Mouse (Mus musculus) gastrocnemius, postnatal 14 days (tissue): ENCODE measurements around the gene Opn3. TPM values are rescaled to one million over a fixed set of nuclear protein-coding genes. Genes with fewer than 3 reads are reported as not detected.
A peak's percentile ranks its signal among the peaks of the same experiment; 100 is the strongest.

ENCODE experiments used
- DNase-seq: peaks from one replicate; pipeline ENCODE4 v3.0.0; 2021; ENCODE audit warnings: mixed read lengths
- intact Hi-C: fragments of 180-260 bp; cut with DNase I; formaldehyde crosslinking; loops from one replicate; pipeline ENCODE4 v1.15.1; 2025; ENCODE audit warnings: low total_unique reads
- total RNA-seq, 2 experiments: library from RNA; stranded (reverse); gene quantifications; 2 replicates each; pipeline ENCODE4 v1.2.3; 2021

Opn3 gene
- total RNA-seq, 2 experiments from 2014 or later, result 6.8 to 8.5 TPM

- intact Hi-C loops, result no loop called here
- DNase-seq, result no peak
Observed at GRCm38 (mm10) chr1:175669456-175669855, 23.1 kb downstream of the Opn3 start.

DNA sequence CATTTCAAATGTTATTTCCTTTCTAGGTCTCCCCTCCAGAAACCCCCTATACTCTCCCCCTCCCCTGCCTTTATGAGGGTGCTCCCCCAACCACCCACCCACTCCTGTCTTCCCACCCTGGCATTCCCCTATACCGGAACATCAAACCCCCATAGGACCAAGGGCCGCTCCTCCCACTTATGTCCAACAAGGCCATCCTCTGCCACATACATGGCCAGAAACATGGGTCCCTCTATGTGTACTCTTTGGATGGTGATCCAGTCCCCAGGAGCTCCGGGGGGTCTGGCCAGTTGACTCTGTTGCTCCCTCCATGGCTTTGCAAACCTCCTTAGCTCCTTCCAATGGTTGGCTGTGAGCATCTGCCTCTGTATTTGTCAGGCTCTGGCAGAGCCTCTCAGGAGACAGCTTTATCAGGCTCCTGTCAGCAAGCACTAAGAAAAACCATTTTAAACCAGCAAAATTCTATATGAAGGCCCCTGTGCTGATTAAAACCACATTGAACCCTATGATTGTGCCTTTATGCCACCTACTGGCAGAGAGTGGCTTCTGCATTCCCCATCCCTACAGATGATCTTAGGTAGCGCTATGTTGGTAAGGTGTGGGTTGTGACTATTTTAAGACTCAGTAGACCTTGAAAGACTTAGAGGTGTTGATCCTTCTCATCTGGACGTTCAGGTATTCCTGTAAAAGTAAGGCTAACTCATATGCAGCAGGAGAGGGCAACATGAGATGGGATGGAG is 23.7 kb downstream of the Opn3 start:
- DNase-seq, result no peak
- intact Hi-C loops, result no loop called here

GRCm38 (mm10) chr1:175659900-175660299 is 32.7 kb downstream of the Opn3 start:
- no peak for DNase-seq
- intact Hi-C loops, result no loop called here

DNA sequence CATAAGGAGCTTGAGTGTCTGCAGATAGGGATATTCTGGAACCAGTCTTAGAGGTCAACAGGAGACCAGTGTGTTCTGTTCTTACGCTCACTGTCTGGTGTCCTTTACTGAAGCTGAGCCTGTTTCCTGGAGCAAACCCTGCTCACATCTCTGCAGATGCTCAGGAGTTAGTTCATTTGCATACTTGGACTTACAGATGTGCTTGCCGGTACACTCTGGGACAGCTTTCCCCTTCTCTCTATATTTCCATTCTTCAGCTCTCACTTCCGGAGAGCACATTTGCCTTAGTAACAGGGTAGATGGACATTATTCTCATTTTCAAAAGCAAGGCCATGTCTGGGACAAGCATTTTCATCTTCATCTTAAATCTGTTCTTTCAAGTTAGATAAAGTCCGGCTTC is 44.0 kb downstream of the Opn3 start:
- intact Hi-C loops, result no loop called here
- DNase-seq, result no peak

DNA sequence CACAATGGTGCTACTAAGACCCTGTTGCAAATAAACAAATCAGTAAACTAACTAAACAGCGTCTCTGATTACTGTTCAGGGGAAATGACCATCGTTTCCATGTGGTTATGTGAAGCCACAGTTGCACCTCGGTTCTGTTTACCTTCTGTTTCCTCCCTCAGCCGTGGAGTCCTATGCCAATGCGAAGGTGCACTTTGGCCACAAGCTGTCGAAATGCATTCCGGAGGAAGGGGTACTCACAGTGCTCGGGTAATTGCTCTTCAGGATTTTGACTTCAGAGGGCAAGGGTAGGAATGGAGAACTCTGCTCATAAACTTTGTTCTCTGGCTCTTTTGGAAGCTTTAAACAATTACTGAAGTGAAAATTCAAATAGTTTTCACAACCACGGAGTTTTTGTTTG is 45.6 kb downstream of the Opn3 start:
- intact Hi-C loops, result no loop called here

GRCm38 (mm10) chr1:175643496-175644265 is 48.9 kb downstream of the Opn3 start:
- DNase-seq, result no peak
- intact Hi-C loops, result no loop called here

More for the DNA sequence above, 45.6 kb downstream of the Opn3 start:
- DNase-seq, result no peak

- intact Hi-C loops, result no loop called here
Observed at GRCm38 (mm10) chr1:175640435-175641150, 52.0 kb downstream of the Opn3 start.

DNA sequence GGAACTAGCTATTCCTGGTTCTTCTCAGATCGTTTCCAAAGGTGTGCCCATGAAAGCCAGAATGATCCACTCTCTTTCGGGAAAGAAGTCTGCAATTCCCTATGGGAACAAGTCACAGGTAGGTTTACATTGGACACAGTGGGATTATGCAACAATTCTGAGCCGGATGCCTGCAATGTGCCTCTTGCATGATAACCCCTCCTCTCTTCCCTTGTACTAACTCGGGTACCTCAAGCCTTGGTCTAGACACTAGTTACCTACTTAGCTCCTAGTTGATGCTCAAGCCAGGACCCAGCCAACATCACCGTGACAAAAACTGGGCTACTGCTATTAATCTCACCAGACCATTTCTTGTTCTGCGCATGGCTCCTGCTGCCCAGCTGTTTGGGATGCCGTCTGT is 53.5 kb downstream of the Opn3 start:
- intact Hi-C loops, result loop anchor here (10.0 kb wide), 1 partner anchor 276 kb away; no protein-coding TSS in a partner anchor
- DNase-seq, result no peak

More at GRCm38 (mm10) chr1:175640435-175641150, 52.0 kb downstream of the Opn3 start:
- DNase-seq, result no peak

DNA sequence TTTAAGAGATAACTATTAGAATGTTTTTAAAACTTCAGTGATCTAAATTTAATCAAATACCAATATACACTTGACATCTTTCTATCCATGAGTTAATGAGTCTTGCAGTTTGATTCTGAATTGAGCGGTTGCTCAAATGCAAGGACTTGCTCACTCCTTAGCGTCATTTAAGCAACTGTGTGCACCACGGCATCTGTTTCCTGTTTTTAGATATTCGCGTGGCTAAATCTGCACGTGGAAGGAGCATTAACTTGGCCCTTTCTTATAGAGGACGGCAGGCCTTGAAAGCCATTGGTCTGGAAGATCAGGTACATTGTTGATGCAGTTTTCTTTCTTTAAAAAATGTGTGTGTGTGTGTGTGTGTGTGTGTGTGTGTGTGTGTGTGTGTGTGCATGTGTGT is 54.9 kb downstream of the Opn3 start:
- no peak for DNase-seq
- intact Hi-C loops, result loop anchor here (10.0 kb wide), 1 partner anchor 277 kb away; no protein-coding TSS in a partner anchor

- intact Hi-C loops, result loop anchor here (10.0 kb wide), 1 partner anchor 282 kb away; no protein-coding TSS in a partner anchor
- no peak for DNase-seq
Observed at GRCm38 (mm10) chr1:175632470-175632869, 60.1 kb downstream of the Opn3 start.

DNA sequence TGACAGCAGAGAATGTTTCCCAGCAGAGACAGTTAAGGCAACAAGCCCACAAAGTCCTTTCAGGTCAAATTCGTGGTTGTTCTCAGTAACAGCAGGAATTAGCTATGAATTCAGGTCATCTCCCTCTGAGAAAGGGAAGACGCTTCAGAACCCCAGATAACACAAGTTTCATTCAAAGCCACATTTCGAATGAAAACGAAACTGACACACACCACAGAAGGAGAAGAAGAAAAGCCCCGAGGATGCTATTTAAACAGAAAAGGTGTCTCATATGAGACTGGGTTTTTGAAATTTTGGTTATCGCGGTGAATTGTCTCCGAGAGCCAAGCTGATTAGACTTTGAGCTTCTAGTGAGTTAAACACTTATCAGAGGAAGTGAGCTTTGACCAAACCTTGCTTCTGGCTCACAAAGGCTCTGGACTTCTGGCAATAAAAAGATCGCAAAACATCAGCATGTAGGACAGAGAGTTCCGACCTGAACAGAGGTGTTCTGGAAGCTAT is 60.8 kb downstream of the Opn3 start:
- no peak for DNase-seq
- intact Hi-C loops, result loop anchor here (10.0 kb wide), 1 partner anchor 283 kb away; no protein-coding TSS in a partner anchor

GRCm38 (mm10) chr1:175631080-175631479 is 61.5 kb downstream of the Opn3 start:
- intact Hi-C loops, result loop anchor here (10.0 kb wide), 1 partner anchor 284 kb away; no protein-coding TSS in a partner anchor
- no peak for DNase-seq

DNA sequence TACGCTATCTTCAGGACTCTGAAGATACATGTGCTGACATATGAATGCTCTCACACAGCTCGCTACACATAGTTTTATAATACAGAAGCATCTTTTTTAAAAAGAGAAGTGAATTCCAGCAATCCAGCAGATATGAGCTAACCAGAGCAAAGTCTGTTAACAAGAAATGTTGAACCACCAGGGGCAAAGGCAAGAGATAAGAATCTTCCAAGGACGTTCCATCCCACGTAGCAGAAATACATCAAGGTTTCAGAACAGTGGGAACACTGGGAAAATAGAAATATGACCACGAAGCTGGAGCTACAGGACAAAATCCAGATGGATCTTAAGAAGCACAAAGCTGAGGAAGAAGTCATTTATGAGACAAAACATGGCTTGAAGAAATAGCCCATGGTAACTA is 62.2 kb downstream of the Opn3 start:
- no peak for DNase-seq
- intact Hi-C loops, result loop anchor here (10.0 kb wide), 1 partner anchor 284 kb away; no protein-coding TSS in a partner anchor

DNA sequence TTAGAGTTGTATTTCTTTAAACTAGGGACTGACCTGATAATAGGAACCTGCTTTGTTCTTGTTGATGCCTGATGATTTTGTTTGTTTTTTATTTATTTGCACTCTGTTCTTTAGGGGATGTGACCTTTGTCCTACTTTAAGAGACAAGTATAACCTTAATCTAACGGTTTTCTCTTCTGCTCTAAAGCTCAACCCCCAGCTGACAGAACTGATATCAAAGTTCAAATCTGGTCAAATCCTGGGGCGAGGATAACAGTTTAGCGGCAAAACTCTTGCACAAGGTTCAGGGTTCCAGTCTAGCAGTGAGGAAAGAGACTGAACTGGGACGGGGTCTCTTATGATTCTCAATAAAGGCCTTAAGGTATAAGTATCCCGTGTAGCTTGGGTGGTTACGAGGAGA is 63.3 kb downstream of the Opn3 start:
- intact Hi-C loops, result loop anchor here (5.0 kb wide), 1 partner anchor 63 kb away; the partner anchor contains the start of genes Chml and Opn3
- no peak for DNase-seq

- intact Hi-C loops, result loop anchor here (5.0 kb wide), 1 partner anchor 66 kb away; the partner anchor contains the start of genes Chml and Opn3
- no peak for DNase-seq
Observed at GRCm38 (mm10) chr1:175625990-175626692, 66.4 kb downstream of the Opn3 start.

DNA sequence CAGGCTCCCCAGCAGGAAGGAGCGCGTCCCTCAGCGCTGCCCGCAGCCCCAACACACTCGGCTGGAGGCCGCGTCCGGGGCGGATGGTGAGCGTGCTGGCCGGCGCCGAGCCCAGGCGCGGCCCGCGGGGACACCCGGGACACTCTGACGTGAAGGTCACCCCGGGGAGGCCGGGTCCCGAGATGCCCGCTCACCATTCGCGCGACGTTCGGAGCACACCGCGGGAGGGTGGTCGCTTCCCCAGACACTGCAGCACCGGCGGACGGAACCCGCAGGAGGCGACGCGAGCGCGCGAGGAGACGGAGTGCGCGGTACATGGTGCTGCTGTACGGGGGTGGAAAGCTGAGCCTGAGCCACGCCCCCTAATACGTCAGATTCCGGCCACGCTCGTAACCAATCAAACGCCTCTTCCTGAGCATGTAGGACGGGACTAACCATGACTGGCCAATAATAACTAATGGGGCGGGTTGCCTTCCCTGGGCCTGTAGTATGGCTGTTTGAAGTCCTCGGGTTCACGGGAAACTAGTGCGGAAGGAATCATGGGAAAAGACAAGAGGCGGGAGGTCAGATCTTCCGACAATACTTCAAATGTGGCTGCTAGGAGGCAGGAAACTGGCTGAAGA is 67.2 kb downstream of the Opn3 start, which contains the start of gene Fh1:
TSS of gene Fh1 (minus strand) at position 379 of the 623 bp plus-strand sequence.
- peak; percentile 95 for DNase-seq
- intact Hi-C loops, result loop anchor here (5.0 kb wide), 1 partner anchor 67 kb away; the partner anchor contains the start of genes Chml and Opn3

DNA sequence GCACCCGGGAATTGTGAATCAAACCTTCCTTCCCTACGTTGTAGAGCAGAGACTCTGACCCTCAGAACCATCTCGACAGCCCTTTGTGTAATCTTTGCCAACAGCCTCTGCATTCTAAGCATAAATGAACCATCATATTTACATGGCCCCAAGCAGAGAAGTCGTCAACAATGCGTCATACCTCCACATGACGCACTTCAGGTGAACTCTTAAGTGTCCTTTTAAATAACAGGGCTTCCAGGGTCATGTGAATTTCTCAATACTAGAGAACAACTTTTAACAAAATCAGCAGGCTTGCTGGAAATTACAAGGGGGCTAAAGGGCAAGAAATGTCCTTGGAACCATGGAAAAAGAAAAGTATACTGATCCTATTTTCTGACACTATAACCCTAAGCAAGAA is 68.9 kb downstream of the Opn3 start:
- intact Hi-C loops, result no loop called here
- DNase-seq, result no peak

DNA sequence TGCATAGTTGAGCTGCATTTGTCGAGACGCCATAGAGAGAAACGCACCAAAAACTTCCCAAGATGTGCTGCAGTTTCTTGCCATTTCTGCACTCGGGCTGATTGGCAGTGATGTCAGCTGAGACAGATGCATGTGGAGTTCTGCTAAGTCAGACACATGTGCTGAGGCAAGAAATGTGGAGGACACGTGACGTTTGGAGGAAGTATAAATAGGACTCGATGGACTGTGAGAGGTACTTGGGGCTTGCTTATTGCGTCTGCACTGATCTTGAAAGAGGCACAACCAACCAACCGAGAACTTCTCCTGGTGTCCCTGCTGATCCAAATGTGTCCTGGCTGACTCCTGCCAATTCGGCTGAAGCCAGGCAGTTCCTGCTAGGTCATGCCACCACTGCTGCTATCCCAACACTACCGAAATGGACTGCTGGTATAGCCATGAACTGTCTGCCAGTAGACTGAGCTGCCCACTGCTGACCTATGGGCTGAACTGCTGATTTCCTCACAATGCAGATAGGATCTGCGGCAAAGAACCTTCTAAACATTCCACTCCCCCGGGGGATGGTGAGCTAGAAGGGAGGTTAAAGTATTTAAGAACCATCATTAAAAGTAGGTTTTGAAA is 72.7 kb downstream of the Opn3 start, which contains the start of gene Kmo:
TSS of gene Kmo (plus strand) at position 568 of the 618 bp plus-strand sequence.
- intact Hi-C loops, result no loop called here
- DNase-seq, result no peak
